Mouse (Mus musculus) granulocyte monocyte progenitor cell, adult 5-6 weeks (primary cell): ENCODE measurements at regions not wholly inside any gene's neighbourhood (a gene's known extent, or its start where the extent isn't known, plus 50 kb on each side); places are given as distances from the start of the nearest gene placed in this dataset.
A peak's percentile ranks its signal among the peaks of the same experiment; 100 is the strongest.

Source experiments
- ATAC-seq: replicated peaks from 2 replicates; pipeline ENCODE4 v1.8.0; 2016; ENCODE audit warnings: mild to moderate bottlenecking, moderate TSS enrichment, inconsistent platforms; ENCODE audit not compliant: poor library complexity, severe bottlenecking

- ATAC-seq = no peak
Measured at GRCm38 (mm10) chr2:133734469-133735225, 182.7 kb downstream of the Bmp2 start.

DNA sequence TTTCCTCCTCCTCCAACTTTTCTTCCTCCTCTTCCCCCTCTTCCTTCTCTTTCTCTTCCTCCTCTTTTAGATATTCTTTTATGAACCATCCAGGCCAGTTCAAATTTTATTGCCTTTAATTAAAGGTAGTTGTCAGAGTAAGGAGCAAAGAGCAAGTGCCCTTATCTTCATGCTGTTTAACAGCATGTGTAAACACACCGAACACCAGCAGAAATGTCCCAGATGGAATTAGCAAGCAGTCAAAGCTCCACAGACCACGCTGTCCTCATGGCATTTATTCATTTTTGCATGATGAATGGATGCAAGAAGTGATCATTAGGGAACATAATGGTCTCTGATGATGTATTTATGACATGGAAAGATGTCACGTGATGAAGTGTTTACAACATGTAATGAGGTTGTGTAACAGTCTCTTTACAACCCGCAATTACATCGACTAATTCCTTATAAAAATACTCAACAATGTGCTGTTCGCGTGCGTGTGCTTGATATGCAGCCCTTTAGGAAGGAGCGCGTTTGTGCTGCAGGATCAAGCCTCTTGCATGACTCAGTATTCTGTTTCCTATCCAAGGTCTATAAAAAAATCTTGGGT is 187.0 kb downstream of the Bmp2 start:
- ATAC-seq = no peak

DNA sequence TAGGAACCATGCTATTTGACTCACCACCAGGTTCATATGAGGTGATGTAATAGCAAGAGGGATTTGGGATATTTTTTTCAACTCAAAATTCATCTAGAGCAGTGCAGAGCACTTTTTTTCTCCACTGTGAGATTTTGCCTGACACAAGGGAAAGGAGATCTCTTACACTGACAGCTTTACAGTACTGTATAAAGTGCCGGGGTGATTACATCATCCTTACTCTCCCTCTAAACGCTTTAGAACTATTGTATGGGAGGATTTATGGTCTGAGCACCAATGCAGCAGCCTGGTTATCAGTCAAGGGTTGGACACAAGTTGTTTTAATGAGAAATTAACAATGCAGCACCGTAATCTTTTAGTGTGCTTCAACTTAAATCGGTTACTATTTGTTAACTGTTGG is 196.5 kb downstream of the Bmp2 start:
- ATAC-seq = no peak

DNA sequence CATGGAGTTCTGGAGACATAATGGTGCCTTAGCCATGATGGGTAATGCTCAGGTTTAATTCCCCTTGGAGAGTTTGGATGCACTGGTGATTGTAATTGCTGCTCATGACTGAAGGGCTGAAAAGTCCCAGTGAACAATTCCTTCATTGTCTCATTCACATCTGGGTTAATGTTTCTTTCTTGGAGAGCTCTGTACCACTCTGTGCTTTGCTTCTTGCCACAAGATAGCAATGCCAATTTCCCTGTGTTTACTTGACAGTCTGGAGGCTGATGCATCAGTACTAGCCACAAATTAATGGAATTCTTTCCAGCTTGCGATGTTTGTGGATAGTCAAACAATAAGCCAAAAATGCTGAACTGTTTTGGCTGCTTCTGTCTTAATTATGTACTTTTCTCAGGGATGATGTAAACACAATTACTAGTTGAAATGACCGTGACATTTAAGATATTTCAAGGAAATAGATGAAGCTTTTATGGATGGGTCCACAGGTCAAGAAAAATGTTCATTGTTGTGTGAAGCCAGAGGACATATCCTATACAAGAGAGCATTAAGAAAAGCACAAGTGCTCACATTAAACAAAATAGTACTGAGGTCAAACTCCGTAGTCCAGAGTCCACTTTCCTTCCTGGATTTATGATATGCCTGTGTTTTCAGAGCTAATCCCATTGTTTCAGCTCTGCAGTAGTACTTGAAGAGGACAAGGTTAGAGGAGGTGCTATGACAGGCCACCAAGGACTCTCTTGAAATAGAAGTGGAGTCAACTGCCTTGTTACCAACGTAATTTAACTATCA is 198.1 kb downstream of the Bmp2 start:
- ATAC-seq = no peak

GRCm38 (mm10) chr2:133754088-133754487 is 202.1 kb downstream of the Bmp2 start:
- ATAC-seq = no peak

GRCm38 (mm10) chr2:133761496-133761895 is 209.5 kb downstream of the Bmp2 start:
- ATAC-seq = peak; percentile 91

GRCm38 (mm10) chr2:133768546-133768945 is 216.6 kb downstream of the Bmp2 start:
- no peak for ATAC-seq

- ATAC-seq = no peak
Measured at GRCm38 (mm10) chr2:133783588-133784342, 231.8 kb downstream of the Bmp2 start.

- ATAC-seq = no peak
Measured at GRCm38 (mm10) chr2:133791031-133791430, 239.1 kb downstream of the Bmp2 start.

- no peak; the same call in 1 of the 2 replicates for ATAC-seq
Measured at GRCm38 (mm10) chr2:133793293-133793692, 241.3 kb downstream of the Bmp2 start.

DNA sequence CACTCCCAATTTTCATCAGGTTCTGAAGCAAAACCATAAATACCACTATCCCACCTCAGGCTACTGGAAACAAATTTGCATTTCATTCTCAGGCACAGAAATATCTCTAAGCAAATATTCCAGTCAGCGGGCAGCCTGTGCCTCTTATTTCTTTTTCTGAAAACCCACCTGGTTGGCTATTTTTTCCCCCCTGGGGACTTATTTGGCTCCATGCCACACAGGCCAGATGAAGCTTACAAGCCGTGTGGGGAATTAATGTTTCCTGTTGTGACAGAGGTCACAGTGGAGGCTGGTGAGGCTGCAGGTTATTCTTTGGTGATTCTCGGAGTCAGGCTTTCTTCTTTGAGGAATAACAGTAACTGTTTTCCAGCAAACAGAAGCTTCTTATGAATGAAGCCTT is 250.7 kb downstream of the Bmp2 start:
- ATAC-seq = no peak

GRCm38 (mm10) chr2:133821418-133821817 is 269.5 kb downstream of the Bmp2 start:
- ATAC-seq = no peak

GRCm38 (mm10) chr2:133829406-133829805 is 277.4 kb downstream of the Bmp2 start:
- ATAC-seq = no peak

DNA sequence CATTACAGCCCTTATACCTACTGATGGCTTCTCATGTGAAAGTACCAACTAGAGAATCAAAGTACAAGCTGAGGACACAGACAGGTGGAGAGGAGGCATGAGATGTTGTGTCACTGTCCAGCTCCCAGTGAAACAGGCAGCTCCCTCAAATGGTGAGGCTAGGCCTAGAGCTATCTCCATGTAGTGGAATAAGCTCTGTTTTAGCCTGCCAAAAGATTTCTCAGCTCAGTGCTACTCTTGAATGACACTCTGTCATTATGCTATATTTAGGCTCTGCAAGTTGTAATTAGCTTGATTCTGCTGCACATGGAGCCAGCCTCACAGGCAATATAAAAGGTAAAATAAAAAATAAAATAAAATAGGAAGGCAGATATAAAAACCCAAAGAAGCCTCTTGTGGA is 298.5 kb downstream of the Bmp2 start:
- no peak for ATAC-seq

- ATAC-seq = peak; percentile 56
Measured at GRCm38 (mm10) chr2:133874982-133875381, 323.0 kb downstream of the Bmp2 start.

GRCm38 (mm10) chr2:133883682-133884081 is 331.7 kb downstream of the Bmp2 start:
- no peak for ATAC-seq

GRCm38 (mm10) chr2:133906269-133906668 is 354.3 kb downstream of the Bmp2 start:
- no peak for ATAC-seq
